8 mouse cellular contexts compared by ENCODE assay signal in genomic region chr10:70296531-70297366, GRCm38 (mm10). TPM values are rescaled to one million over a fixed set of nuclear protein-coding genes. Genes with fewer than 3 reads are reported as not detected.
DNase-seq lines count a peak whose midpoint lies in the region; ATAC-seq and TF ChIP-seq lines count a peak whose summit lies in the region.

No protein-coding gene starts in this region.

- H3K4me3 ChIP-seq in E14TG2a.4 (replicated peaks; ENCODE audit: low read length): peak overlapping the region; percentile 48; the same call in 1 of the 2 replicates
- no peak overlapping the region for H3K4me3 ChIP-seq in forebrain, embryonic 14.5 days (ENCODE audit: low read depth, low read length)
- no peak overlapping the region for H3K4me3 ChIP-seq in liver, embryonic 15.5 days (replicated peaks)
- H3K4me3 ChIP-seq in neural tube, embryonic 12.5 days: no peak overlapping the region

- H3K36me3 ChIP-seq in E14TG2a.4 (ENCODE audit: insufficient read depth, low read length): no peaks in the 10 kb centered on the region
- no peaks in the 10 kb centered on the region for H3K36me3 ChIP-seq in forebrain, embryonic 14.5 days (ENCODE audit: control insufficient read depth, insufficient read depth, low read length)
- no peaks in the 10 kb centered on the region for H3K36me3 ChIP-seq in liver, embryonic 15.5 days (replicated peaks)
- H3K36me3 ChIP-seq in neural tube, embryonic 12.5 days: no peaks in the 10 kb centered on the region

- H3K27me3 ChIP-seq in E14TG2a.4 (ENCODE audit: insufficient read depth, low read length): peaks cover 9% of the 10 kb centered on the region; the same call in 1 of the 2 replicates
- H3K27me3 ChIP-seq in forebrain, embryonic 14.5 days (replicated peaks; ENCODE audit: control insufficient read depth, insufficient read depth, low read length): no peaks in the 10 kb centered on the region
- no peaks in the 10 kb centered on the region for H3K27me3 ChIP-seq in liver, embryonic 15.5 days
- H3K27me3 ChIP-seq in neural tube, embryonic 12.5 days (replicated peaks): no peaks in the 10 kb centered on the region

- ATAC-seq in forebrain, embryonic 14.5 days: peak; percentile 92
- ATAC-seq in liver, embryonic 15.5 days (ENCODE audit: insufficient read depth): no peak
- ATAC-seq in neural tube, embryonic 12.5 days (ENCODE audit: low FRiP score, low read depth): peak; percentile 71

- peak; percentile 65 for DNase-seq in c-Kit-positive CD71-positive TER-119-positive erythroid progenitor cells, embryonic 14.5 days (ENCODE audit: low spot score)
- peak; percentile 94 for DNase-seq in forebrain, embryonic 14.5 days (ENCODE audit: low spot score)
- peak; percentile 86 to 90 for DNase-seq in heart, postnatal 10 days
- peak; percentile 71 to 81 for DNase-seq in kidney, postnatal 4 days
- DNase-seq in telencephalon, adult 2 months (ENCODE audit: low read depth, low spot score): peak; percentile 43

- no peak overlapping the region for H3K9ac ChIP-seq in forebrain, embryonic 14.5 days (ENCODE audit: low read length)
- H3K9ac ChIP-seq in liver, embryonic 15.5 days: no peak overlapping the region
- no peak overlapping the region for H3K9ac ChIP-seq in neural tube, embryonic 12.5 days

- no peak overlapping the region for H3K4me2 ChIP-seq in forebrain, embryonic 14.5 days (ENCODE audit: low read length)
- H3K4me2 ChIP-seq in liver, embryonic 15.5 days: peak overlapping the region; percentile 43
- peak overlapping the region; percentile 34 for H3K4me2 ChIP-seq in neural tube, embryonic 12.5 days (replicated peaks)

- no peak overlapping the region for H3K27ac ChIP-seq in forebrain, embryonic 14.5 days (ENCODE audit: low read depth, low read length)
- H3K27ac ChIP-seq in liver, embryonic 15.5 days (replicated peaks): no peak overlapping the region
- H3K27ac ChIP-seq in neural tube, embryonic 12.5 days: no peak overlapping the region

- intact Hi-C loops in heart, postnatal 10 days (cut with DNase I): loop anchor here (1.0 to 5.0 kb wide), 8 partner anchors 54 to 634 kb away; partner anchors contain the start of gene Ccdc6

- H3K9me3 ChIP-seq in E14TG2a.4 (ENCODE audit: low read length): no peaks in the 10 kb centered on the region
- H3K9me3 ChIP-seq in forebrain, embryonic 14.5 days (replicated peaks; ENCODE audit: control insufficient read depth, low read length): no peaks in the 10 kb centered on the region
- no peaks in the 10 kb centered on the region for H3K9me3 ChIP-seq in liver, embryonic 15.5 days (replicated peaks)
- H3K9me3 ChIP-seq in neural tube, embryonic 12.5 days: no peaks in the 10 kb centered on the region

- TF ChIP-seq CTCF in E14TG2a.4 (conservative IDR thresholded peaks at IDR 0.05; ENCODE audit: low read length): peak; percentile 52

- 7% methylated on average over 18 of the region's 20 CpGs for WGBS in forebrain, embryonic 14.5 days
- WGBS in liver, embryonic 15.5 days (ENCODE audit: insufficient replicate concordance): 5% methylated on average over 19 of the region's 20 CpGs
- 8% methylated on average over 20 of the region's 20 CpGs for WGBS in neural tube, embryonic 12.5 days

- H3K4me1 ChIP-seq in E14TG2a.4 (replicated peaks; ENCODE audit: low read depth, low read length): peaks cover 68% of the 10 kb centered on the region
- H3K4me1 ChIP-seq in forebrain, embryonic 14.5 days (ENCODE audit: control insufficient read depth, insufficient read depth, low read length): no peaks in the 10 kb centered on the region
- H3K4me1 ChIP-seq in liver, embryonic 15.5 days (replicated peaks): no peaks in the 10 kb centered on the region; the same call in none of the 2 replicates
- peaks cover 5% of the 10 kb centered on the region; the same call in 1 of the 2 replicates for H3K4me1 ChIP-seq in neural tube, embryonic 12.5 days

RNA-seq across cellular contexts. Expression of gene Slc16a9, which starts 51.8 kb away (rescaled TPM):
- polyA plus RNA-seq in forebrain, embryonic 14.5 days (2014; fragmentation: Nextera tagmentation; extraction: Ambion mirVana): 1.4 and 1.8 TPM in 2 replicates
- 1 to 10 TPM; 2.5 to 3.0 TPM for total RNA-seq in heart, postnatal 10 days (2021)
- polyA plus RNA-seq in liver, embryonic 15.5 days (2015; fragmentation: Nextera tagmentation; extraction: Ambion mirVana): 0.58 and 0.62 TPM in 2 replicates
- 0.63 TPM in 2 replicates for polyA plus RNA-seq in neural tube, embryonic 12.5 days (2016; fragmentation: Nextera tagmentation; extraction: Ambion mirVana)

Comparison
In these comparisons a context has a peak if more than half of its experiments do, and no peak if none do; other contexts are left out.
1. DNase-seq: peak in every context shown above with its lines; median percentile 94 in forebrain, embryonic 14.5 days; 88 in heart, postnatal 10 days; 76 in kidney, postnatal 4 days; 65 in c-Kit-positive CD71-positive TER-119-positive erythroid progenitor cells, embryonic 14.5 days; 43 in telencephalon, adult 2 months.